Mouse (Mus musculus): ENCODE data around the gene BC029722.

The BC029722 gene

GRCm38 (mm10) chr2:155779066-155779465, 40.2 kb downstream of the BC029722 start:
- DNase-seq (ENCODE audit: low read depth) = no peak

GRCm38 (mm10) chr2:155778004-155778403, 41.2 kb downstream of the BC029722 start:
- DNase-seq (ENCODE audit: low read depth) = no peak

DNA sequence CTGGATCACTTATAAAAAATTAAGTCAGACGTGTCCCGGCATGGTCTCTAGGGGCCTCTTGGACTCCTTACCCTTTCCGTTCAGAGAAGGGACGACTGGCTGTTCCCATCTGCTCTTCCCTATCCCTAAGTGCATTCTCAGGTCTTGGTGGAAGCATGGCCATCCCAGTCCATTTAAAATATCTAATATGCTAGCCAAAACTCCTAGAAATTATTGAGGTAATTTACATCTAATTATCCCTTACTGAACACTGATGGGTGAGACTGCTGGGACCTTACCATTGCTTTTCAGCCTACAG, 41.6 kb downstream of the BC029722 start:
- DNase-seq (ENCODE audit: low read depth) = no peak

DNA sequence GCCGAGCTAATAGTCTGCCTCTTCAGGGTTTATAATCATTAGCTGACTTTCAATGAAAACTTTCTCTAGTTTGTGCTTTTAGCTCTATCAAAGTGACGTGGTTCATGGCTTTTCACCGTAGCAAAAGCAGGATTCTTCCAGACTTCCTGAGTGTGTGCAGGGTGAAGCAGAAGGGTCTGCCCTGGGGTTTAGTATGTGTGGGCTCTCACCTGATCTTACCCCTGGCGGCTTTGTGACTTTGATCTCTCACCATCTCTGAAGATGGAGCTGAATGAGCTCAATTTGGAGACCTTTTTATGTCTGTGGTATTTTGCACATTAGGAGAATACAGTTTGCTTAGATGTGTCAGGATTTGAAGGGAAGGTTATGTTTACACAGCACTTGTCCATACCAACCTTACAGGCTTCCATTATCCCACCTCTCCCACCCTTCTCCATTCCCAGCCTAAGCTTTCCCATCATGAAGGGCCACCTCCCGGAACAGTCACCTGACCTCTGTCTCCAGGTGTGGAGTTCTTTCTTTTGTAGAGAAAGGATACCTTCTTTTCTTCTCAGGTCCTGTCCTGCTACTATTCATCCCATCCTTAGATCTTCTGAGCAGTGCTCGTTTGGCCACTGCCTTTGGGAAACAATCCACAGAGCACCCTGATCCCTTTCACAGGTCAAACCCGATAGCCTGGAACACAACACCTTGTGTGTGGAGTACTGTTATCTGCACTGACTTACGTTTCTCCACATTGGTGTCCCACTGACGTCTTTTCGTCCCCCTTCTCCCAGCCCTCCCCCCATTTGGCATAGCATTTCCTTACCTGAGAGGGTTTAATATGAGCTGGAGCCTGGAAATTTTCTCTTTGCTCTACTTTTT, 42.2 kb downstream of the BC029722 start:
- no peak for DNase-seq (ENCODE audit: low read depth)

DNA sequence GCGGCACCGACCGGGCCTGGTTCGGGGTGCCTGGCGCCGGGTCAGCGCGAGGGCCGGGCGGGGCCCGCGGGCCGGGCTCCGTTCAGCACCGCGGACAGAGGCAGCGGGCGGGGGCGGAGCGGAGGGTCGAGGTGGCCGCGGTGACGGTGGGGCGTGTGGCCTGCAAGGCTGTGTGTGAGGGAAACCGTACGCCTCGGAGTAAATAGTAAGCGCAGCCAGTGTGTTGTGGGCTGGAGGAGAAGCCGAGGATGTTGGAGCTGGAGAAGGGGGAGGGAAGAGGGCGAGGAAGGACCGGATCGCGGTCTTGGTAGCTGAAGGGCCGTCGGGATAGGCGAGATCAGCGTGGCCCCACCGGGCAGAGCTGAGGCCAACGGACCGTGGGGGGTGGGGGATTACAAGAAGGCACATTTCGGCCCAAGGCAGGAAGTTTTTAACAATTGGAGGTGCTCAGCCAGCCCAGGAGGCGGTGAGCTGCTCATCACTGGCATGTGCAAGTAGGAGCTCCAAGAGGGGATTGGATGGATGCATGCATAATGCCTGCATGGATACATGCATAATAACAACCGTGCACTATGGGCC, 43.5 kb downstream of the BC029722 start:
- DNase-seq (ENCODE audit: low read depth) = no peak

DNA sequence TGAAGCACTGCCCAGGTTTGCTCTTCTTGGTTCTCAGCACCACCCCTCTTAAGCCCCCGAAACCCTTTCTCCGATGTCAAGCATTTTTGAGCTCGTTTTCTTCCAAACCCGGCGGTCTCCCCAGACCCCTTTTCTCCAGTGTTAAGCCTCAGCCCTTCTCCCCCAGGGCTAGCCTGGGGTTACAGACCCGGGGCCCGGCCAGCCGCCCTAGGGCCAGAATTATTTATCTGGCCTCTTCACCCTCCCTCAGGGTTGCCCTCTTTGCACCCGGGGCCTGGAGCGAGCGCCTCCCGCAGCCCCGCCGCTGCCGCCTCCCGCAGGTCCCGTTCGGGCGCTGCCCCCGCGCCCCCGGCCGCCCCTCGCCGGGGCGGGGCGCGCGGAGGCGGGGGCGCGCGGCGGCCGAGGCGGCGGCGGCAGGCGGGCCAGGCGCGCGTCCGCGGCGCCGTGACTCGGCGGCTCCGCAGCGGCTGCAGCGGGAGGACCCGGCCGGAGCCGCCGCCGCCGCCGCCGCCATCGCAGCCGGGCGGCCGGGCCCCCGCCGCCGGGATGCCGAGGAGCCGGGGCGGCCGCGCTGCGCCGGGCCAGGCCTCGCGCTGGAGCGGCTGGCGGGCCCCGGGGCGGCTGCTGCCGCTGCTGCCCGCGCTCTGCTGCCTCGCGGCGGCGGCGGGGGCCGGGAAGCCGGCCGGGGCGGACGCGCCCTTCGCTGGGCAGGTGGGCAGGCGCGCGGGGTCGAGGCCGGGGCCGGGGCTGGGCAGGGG, 44.1 kb downstream of the BC029722 start, which contains the start of gene Mmp24:
Gene Mmp24 (plus strand): TSS at position 416 of the 758 bp plus-strand sequence.
- DNase-seq (ENCODE audit: low read depth) = no peak

- DNase-seq (ENCODE audit: low read depth) = no peak
Observed at GRCm38 (mm10) chr2:155774261-155774926, 44.8 kb downstream of the BC029722 start.

DNA sequence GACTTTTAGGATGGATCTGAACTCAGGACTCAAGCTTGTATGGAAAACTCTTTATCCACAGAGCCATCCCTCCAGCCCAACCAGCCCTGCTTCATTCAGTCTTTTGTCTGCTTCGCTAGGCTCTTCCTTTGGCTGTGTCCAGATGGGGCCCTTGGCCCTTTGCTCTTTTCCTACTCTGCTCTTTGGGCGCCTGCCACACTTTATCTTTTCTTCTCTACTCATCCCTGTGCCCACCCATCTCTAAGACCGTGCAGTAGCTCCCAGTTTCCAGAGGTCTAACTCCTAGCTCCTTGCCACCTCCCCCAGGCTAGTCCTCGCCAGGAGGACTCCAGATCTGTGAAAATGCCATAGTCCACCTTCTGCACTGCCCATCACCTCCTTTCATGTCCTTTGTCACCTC, 45.6 kb downstream of the BC029722 start:
- DNase-seq (ENCODE audit: low read depth) = no peak

All from c-Kit-positive CD71-negative TER-119-negative erythroid progenitor cells, embryonic 14.5 days (primary cell).